Mouse (Mus musculus) cerebellum, adult 18-20 months (tissue): ENCODE results near the gene Tet3.

Source experiments
- DNase-seq, 2 experiments: peaks; one replicate each; pipeline ENCODE4 v3.0.0; 2021

The Tet3 gene

DNA sequence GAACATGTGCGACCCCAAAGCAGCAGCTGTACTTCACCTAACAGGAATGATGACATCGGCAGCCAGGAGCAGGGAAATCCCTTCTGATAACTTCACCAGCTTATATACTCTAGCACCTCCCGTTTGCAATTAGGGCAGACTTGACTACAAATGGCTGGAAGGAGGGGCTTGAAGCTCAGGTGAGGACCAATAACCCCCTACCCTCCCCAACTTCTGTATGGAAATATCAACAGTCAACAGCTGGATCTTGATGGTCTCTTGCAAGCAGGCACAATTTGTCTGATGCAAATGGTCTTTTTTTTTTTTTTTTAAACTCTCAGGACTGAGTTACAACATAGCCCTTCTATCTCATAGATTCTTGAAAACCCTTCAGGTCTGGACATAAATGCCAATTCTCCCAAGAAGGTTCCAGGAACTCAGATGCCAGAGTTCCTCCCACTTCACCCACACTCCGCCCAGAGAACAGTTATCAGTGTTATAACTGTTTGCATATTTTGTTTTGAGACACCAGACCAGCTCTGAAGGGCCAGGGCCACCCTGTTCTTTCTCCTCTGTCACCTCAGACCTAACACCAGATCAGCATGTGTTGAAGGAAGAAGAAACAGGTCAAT, at the start of gene Tet3:
Tet3 (minus strand) TSS at position 51 of the 611 bp plus-strand sequence.
- no peak for DNase-seq

DNA sequence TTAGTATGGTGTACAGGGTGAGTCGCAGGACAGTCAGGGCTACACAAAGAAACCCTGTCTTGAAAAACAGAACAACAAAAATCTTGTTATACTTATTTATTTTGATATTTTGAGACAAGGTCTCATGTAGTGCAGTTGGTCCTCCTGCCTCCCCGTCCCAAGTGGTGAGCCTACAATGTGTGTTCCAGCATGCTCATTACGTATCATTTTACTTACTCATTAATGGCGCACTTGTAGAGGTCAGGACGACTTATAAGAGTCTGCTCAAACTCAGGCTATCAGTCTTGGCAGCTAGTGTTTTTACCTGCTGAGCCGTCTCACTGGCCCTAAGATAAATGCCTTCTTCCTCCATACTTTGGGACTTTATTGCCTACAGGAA, 48.3 kb upstream of the Tet3 start:
- peak in 1 of 2 experiments; percentile 38 for DNase-seq

- peak; percentile 95 to 98 for DNase-seq
Measured at GRCm38 (mm10) chr6:83506258-83507167, 47.6 kb upstream of the Tet3 start, which contains the start of gene Dguok. TSS of gene Dguok (minus strand) at chr6:83506969.

DNA sequence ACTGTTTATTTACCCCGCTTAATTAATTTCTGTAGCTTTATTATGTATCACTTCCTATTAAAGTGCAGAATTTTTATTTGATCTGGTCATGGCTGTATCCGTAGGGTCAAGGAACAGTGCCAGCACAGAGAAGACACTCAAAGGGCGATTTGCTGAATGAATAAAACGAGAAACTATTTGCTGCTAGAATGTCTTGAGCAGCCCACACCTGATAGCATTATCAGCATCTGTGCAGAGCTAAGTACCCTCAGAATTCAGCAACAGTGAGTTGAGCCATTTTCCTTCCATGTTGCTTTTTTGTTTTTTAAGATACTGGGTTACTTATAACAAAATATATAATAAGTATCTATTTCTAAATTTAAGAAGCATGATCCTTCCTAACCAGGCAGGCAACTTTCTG, 46.7 kb upstream of the Tet3 start:
- no peak for DNase-seq

- no peak for DNase-seq
Measured at GRCm38 (mm10) chr6:83503361-83503760, 44.5 kb upstream of the Tet3 start.

DNA sequence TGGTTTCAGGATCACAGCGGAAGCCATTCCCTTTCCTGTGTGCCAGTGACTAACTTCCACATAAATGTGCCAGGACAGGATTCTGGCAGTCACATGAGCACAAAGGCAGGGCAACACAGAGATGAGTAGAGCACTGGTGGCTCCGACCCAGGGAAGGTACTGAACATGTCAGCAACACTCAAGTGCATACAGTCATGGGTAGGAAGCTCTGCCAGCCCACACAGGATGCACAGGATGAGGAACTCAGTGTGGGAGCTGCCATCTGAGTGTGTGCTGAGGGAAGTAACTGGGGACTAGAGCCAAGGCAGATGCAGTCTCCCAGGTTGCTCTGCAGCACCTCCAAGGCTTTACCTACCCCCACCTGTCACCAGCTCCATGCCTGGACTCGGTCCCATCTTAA, 43.8 kb upstream of the Tet3 start:
- peak in 1 of 2 experiments; percentile 39 for DNase-seq

DNA sequence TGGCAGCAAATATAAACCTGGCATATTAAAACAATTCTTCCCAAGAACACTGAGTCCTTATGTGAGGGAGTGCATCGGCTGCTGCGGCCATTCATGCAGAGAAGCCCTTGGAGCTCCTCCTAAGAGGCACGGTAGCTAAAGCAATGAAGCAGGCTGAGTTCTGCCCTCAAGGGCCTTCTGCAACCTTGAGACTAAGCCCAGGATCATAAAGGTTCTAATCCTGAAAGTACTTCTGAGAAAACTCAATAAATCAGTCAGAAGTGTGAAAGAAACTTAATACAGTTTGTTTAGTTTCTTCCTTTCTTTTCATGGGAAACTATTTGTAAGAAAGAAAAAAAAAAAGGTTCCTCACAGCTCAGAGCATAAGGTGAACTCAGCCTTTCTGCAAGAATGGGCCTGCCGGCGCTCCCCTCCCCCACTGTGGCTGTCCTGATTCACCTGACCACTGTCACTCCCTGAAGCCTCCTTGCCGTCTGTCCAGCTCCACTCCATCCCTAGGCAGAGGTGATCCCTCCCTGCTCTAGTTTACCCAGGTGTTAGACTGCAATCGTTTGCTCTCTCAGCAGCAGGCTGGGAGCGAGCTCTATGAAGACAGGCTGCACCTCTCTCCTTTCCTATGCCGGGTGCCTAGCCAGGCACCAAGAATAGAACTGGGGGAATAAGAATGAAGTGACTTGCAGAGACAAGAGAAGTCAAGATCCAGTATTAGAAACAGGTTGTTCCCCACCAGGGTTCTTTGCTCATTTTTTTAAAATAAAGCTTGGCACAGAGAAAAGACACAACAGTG, 42.8 kb upstream of the Tet3 start:
- DNase-seq, result no peak

- DNase-seq, result no peak
Measured at GRCm38 (mm10) chr6:83500462-83500861, 41.6 kb upstream of the Tet3 start.

GRCm38 (mm10) chr6:83499078-83499477, 40.2 kb upstream of the Tet3 start:
- no peak for DNase-seq

- DNase-seq, result no peak
Measured at GRCm38 (mm10) chr6:83496753-83497710, 38.1 kb upstream of the Tet3 start.

DNA sequence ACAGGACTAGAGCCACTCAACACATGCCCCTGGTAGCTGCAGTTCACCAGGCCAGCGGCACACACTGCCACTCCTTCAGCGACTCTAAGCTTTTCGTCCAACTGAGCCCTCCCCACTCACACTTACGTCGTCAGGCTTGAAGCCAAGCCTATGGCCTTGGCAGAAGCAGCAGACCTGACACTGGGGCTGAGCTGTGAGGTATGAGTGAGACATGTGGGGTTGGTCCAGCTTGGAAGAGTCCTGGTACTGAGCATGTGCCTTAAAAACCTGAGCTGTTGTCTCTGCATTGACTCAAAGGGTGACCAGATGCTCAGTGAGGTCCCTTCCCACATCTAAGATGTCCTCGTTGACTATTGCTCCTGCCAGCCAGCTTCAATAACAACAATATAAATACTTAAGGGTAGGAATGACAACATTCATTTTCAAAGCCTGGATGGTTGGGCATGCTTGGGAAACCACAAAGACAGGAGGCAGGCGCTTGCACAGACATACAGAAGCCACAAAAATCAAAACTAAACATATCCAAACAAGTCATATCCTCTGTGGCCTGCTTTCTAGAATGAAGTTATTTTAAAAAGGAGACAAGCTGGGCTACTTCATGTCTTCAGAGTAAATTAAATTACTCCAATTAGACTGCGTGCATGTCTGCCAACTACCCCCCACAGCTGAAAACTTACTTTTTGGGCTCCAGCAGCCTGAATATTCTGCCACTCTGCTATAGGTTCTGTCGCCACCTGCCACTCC, 37.3 kb upstream of the Tet3 start:
- DNase-seq, result peak; percentile 56 to 72

GRCm38 (mm10) chr6:83490622-83491021, 31.7 kb upstream of the Tet3 start:
- no peak for DNase-seq

GRCm38 (mm10) chr6:83488200-83488599, 29.3 kb upstream of the Tet3 start:
- DNase-seq, result no peak

DNA sequence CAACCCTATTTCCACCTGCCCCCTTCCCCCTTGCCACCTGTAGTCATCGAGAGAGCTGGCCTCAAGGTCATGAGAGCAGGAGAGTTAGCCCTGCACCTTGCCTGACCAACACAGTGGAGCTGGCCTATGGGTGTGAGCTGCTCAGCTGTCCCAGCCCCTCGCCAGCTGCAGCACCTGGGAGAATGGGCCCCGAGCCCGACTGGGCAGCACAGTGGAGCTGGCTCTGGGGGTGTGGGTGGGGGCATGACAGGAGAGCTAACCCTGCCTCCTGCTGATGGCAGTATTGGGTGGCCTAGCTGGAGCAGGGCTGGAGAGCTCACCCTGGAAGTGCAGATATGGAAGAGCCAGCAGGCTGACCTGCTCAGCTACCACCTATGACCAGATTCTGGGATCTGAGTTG, 28.4 kb upstream of the Tet3 start:
- DNase-seq, result no peak

DNA sequence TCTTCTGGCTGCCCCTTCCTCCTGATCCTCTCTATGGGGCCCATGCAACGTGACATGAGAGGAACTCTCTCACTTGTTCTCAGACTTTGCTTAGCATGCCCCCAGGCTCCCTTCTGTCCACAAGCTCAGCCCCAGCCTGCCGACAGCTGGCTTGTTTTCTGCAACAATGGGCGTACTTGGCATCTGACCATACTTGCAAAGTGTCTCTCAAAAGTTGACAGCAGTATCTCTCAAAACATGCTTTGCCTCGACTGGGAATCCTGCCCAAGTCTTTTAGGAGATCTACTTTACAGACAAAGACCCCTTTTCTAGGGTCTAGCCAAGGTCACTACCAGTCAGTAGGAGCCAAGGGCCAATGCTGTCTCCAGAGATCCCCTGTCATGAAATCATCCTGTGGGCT, 27.0 kb upstream of the Tet3 start:
- DNase-seq, result no peak

- DNase-seq, result no peak
Measured at GRCm38 (mm10) chr6:83483776-83484175, 24.9 kb upstream of the Tet3 start.

DNA sequence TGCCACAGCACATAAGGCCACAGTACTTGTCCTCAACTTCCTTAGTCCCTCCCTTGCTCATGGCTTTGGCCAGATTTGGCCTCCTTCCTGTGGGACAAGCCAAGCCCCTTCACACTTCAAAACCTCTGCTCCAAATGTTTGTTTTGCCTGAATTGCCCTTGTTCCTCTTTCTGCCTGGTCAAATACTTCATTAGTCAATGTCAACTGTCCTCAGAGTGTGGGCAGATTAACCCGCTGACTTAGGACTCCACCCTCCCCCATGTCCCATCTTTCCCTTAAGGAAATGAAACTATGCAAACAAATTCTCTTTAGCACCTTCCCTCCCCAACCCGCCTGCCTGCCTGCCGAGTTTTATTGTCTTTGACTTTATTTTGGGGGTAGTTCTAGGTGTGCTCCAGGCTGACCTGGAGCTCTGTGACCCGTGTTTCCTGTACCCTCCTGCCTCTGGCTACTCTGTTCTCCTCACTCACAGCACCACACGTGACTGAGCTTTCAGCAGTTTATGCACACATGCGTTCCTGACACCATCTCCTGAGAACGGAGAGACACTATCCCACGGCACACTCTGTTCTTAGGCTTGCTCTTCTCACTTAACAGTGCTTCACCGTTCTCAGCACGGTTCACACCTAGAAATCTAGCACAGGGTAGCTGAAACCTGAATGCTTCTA, 23.7 kb upstream of the Tet3 start:
- no peak for DNase-seq

GRCm38 (mm10) chr6:83480019-83480655, 21.3 kb upstream of the Tet3 start:
- DNase-seq, result no peak

- DNase-seq, result no peak
Measured at GRCm38 (mm10) chr6:83479193-83479592, 20.3 kb upstream of the Tet3 start.

GRCm38 (mm10) chr6:83478628-83479027, 19.7 kb upstream of the Tet3 start:
- no peak for DNase-seq
